Comparison of ENCODE assay signal across 9 mouse cellular contexts in genomic region chr2:45171520-45172173, GRCm38 (mm10). TPM values are rescaled to one million over a fixed set of nuclear protein-coding genes. Genes with fewer than 3 reads are reported as not detected.
A peak's percentile ranks its signal among the peaks of the same experiment; 100 is the strongest.
DNase-seq lines count a peak whose midpoint lies in the region; ATAC-seq and TF ChIP-seq lines count a peak whose summit lies in the region.
"Had no signal": no experiment of that assay in that cellular context is flagged by ENCODE, and none has a peak within 500 bp of the region (broad histone marks: within the 10 kb centered on the region; RNA-seq: fewer than 3 reads in every experiment).

No protein-coding gene starts in this region.

- no peak overlapping the region for H3K27ac ChIP-seq in heart, embryonic 16.5 days (ENCODE audit: low read length)
- H3K27ac ChIP-seq in liver, embryonic 14.5 days, result peak overlapping the region; percentile 65
- H3K27ac ChIP-seq in kidney, adult 2 months (ENCODE audit: insufficient read depth, low read depth, low read length), result no peak overlapping the region
- no peak overlapping the region for H3K27ac ChIP-seq in left cerebral cortex, adult 2 months
- no peak overlapping the region for H3K27ac ChIP-seq in forebrain, embryonic 14.5 days (ENCODE audit: low read depth, low read length)

- WGBS in heart, embryonic 16.5 days, result 26% methylated on average over 12 of the region's 12 CpGs
- WGBS in liver, embryonic 14.5 days (ENCODE audit: insufficient replicate concordance), result 5% methylated on average over 12 of the region's 12 CpGs
- WGBS in kidney, adult 2 months, result 72% methylated on average over 12 of the region's 12 CpGs
- 59% methylated on average over 12 of the region's 12 CpGs for WGBS in forebrain, embryonic 14.5 days

- no peak for TF ChIP-seq POLR2A in brain, embryonic 14.5 days (IDR thresholded peaks at IDR 0.05; ENCODE audit: borderline replicate concordance, extremely low read depth, insufficient read depth, insufficient read length, poor library complexity, severe bottlenecking)
- no peak for TF ChIP-seq POLR2A in kidney, adult 2 months (IDR thresholded peaks at IDR 0.05; ENCODE audit: low read depth, low read length)

- H3K27me3 ChIP-seq in heart, embryonic 16.5 days (ENCODE audit: control insufficient read depth, insufficient read depth, low read length), result no peaks in the 10 kb centered on the region
- H3K27me3 ChIP-seq in liver, embryonic 14.5 days (ENCODE audit: control insufficient read depth, insufficient read depth, low read length), result no peaks in the 10 kb centered on the region
- no peaks in the 10 kb centered on the region for H3K27me3 ChIP-seq in kidney, adult 2 months (replicated peaks; ENCODE audit: control insufficient read depth, insufficient read depth, low read length)
- no peaks in the 10 kb centered on the region for H3K27me3 ChIP-seq in forebrain, embryonic 14.5 days (replicated peaks; ENCODE audit: control insufficient read depth, insufficient read depth, low read length)

- peak; percentile 52 for ATAC-seq in heart, embryonic 16.5 days (replicated peaks; ENCODE audit: extremely low read depth, insufficient read depth, low FRiP score)
- ATAC-seq in liver, embryonic 14.5 days (ENCODE audit: insufficient read depth), result peak; percentile 93
- ATAC-seq in megakaryocyte-erythroid progenitor cell, adult 5-6 weeks (replicated peaks; ENCODE audit: low FRiP score, low TSS enrichment, poor library complexity, severe bottlenecking), result peak; percentile 91
- ATAC-seq in forebrain, embryonic 14.5 days, result no peak

- H3K9ac ChIP-seq in heart, embryonic 16.5 days (ENCODE audit: low read length), result no peak overlapping the region
- peak overlapping the region; percentile 27; the same call in 1 of the 2 replicates for H3K9ac ChIP-seq in liver, embryonic 14.5 days (replicated peaks)
- H3K9ac ChIP-seq in forebrain, embryonic 14.5 days (ENCODE audit: low read length), result no peak overlapping the region

- intact Hi-C loops in heart, postnatal 25 days (cut with DNase I), result no loop called here
- intact Hi-C loops in left cerebral cortex, adult 2 months (cut with DNase I), result no loop called here

- H3K36me3 ChIP-seq in heart, embryonic 16.5 days (ENCODE audit: control insufficient read depth, insufficient read depth), result no peaks in the 10 kb centered on the region
- no peaks in the 10 kb centered on the region for H3K36me3 ChIP-seq in liver, embryonic 14.5 days (replicated peaks; ENCODE audit: control insufficient read depth, insufficient read depth, low read depth)
- H3K36me3 ChIP-seq in kidney, adult 2 months (ENCODE audit: control insufficient read depth, insufficient read depth, low read length), result no peaks in the 10 kb centered on the region
- H3K36me3 ChIP-seq in forebrain, embryonic 14.5 days (ENCODE audit: control insufficient read depth, insufficient read depth, low read length), result no peaks in the 10 kb centered on the region

- peaks cover 3% of the 10 kb centered on the region; the same call in 1 of the 2 replicates for H3K4me1 ChIP-seq in heart, embryonic 16.5 days (ENCODE audit: control insufficient read depth, insufficient read depth, low read length)
- H3K4me1 ChIP-seq in liver, embryonic 14.5 days (replicated peaks; ENCODE audit: control insufficient read depth in 2 of 2, insufficient read depth in 2 of 2, low read length in 1 of 2), result peaks cover 24 to 25% of the 10 kb centered on the region in 2 experiments
- H3K4me1 ChIP-seq in kidney, adult 2 months (ENCODE audit: control insufficient read depth, insufficient read depth, low read length), result no peaks in the 10 kb centered on the region
- peaks cover 7% of the 10 kb centered on the region for H3K4me1 ChIP-seq in forebrain, embryonic 14.5 days (ENCODE audit: control insufficient read depth, insufficient read depth, low read length)

- H3K4me3 ChIP-seq in heart, embryonic 16.5 days (ENCODE audit: low read length), result no peak overlapping the region
- peak overlapping the region; percentile 11 to 20; a peak in 3 of 4 replicates for H3K4me3 ChIP-seq in liver, embryonic 14.5 days (ENCODE audit: insufficient read depth in 1 of 2, low read depth in 2 of 2, low read length in 2 of 2)
- H3K4me3 ChIP-seq in kidney, adult 2 months (ENCODE audit: insufficient read depth, low read depth, low read length), result no peak overlapping the region
- no peak overlapping the region for H3K4me3 ChIP-seq in left cerebral cortex, adult 2 months
- H3K4me3 ChIP-seq in forebrain, embryonic 14.5 days (ENCODE audit: low read depth, low read length), result no peak overlapping the region

- peaks cover 4% of the 10 kb centered on the region for H3K9me3 ChIP-seq in heart, embryonic 16.5 days (replicated peaks; ENCODE audit: control insufficient read depth, low read length)
- no peaks in the 10 kb centered on the region for H3K9me3 ChIP-seq in liver, embryonic 14.5 days (ENCODE audit: control insufficient read depth, low read length)
- no peaks in the 10 kb centered on the region; the same call in 1 of the 2 replicates for H3K9me3 ChIP-seq in forebrain, embryonic 14.5 days (replicated peaks; ENCODE audit: control insufficient read depth, low read length)

- TF ChIP-seq EP300 in liver, embryonic 14.5 days (IDR thresholded peaks at IDR 0.05; ENCODE audit: low read depth), result peak; percentile 83; the same call in 1 of the 2 replicates

- no peak for TF ChIP-seq CTCF in brain, embryonic 14.5 days (IDR thresholded peaks at IDR 0.05; ENCODE audit: borderline replicate concordance, extremely low read depth, insufficient read depth, insufficient read length)
- TF ChIP-seq CTCF in liver, embryonic 14.5 days (IDR thresholded peaks at IDR 0.05; ENCODE audit: low read depth), result no peak
- TF ChIP-seq CTCF in kidney, adult 2 months (conservative IDR thresholded peaks at IDR 0.05; ENCODE audit: insufficient read depth, insufficient read length, low read depth, low read length), result no peak
- no peak for TF ChIP-seq CTCF in left cerebral cortex, adult 2 months (IDR thresholded peaks at IDR 0.05)

- no peak for DNase-seq in heart, postnatal 25 days (ENCODE audit: low spot score)
- DNase-seq in brain, embryonic 14.5 days (ENCODE audit: low read depth), result peak; percentile 40
- peak; percentile 47 to 55 (median 47) for DNase-seq in liver, embryonic 14.5 days (ENCODE audit: low read depth in 3 of 3, low spot score in 3 of 3)
- DNase-seq in kidney, adult 2 months, result no peak
- no peak for DNase-seq in left cerebral cortex, adult 2 months (ENCODE audit: extremely low spot score in 1 of 2, low spot score in 2 of 2)
- DNase-seq in forebrain, embryonic 14.5 days (ENCODE audit: low spot score), result no peak
- DNase-seq: cerebellum, adult 9-10 months had no signal

- H3K4me2 ChIP-seq in heart, embryonic 16.5 days (ENCODE audit: low read depth, low read length), result peak overlapping the region; percentile 13; the same call in 1 of the 2 replicates
- peak overlapping the region; percentile 63 for H3K4me2 ChIP-seq in liver, embryonic 14.5 days (ENCODE audit: low read depth)
- no peak overlapping the region for H3K4me2 ChIP-seq in forebrain, embryonic 14.5 days (ENCODE audit: low read length)

RNA-seq across cellular contexts. Expression of gene Zeb2, which starts 54.5 kb away (rescaled TPM):
- polyA plus RNA-seq in heart, embryonic 16.5 days (2015; fragmentation: Nextera tagmentation; extraction: Ambion mirVana), result 19.9 and 25.2 TPM in 2 replicates
- 10 to 100 TPM; 57.4 to 60.3 TPM for total RNA-seq in heart, postnatal 25 days (2021)
- 33.3 and 46.5 TPM in 2 replicates for polyA plus RNA-seq in brain, embryonic 14.5 days (2012; rRNA removed)
- 3.9 and 5.7 TPM in 2 replicates for polyA plus RNA-seq in liver, embryonic 14.5 days (2012; rRNA removed)
- 9.9 and 11.4 TPM in 2 replicates for polyA plus RNA-seq in liver, embryonic 14.5 days (2014; fragmentation: Nextera tagmentation; extraction: Ambion mirVana)
- 118 and 125 TPM in 2 replicates for total RNA-seq in megakaryocyte-erythroid progenitor cell, adult 5-6 weeks (2014; fragmentation: Nextera tagmentation)
- 113 and 119 TPM in 2 replicates for total RNA-seq in megakaryocyte-erythroid progenitor cell, adult 5-6 weeks (2017)
- polyA plus RNA-seq in kidney, adult 2 months (2012; rRNA removed), result 22.7 and 25.6 TPM in 2 replicates
- 100 to 1,000 TPM; 156 to 181 TPM for total RNA-seq in left cerebral cortex, adult 2 months (2021)
- 70.6 and 87.0 TPM in 2 replicates for polyA plus RNA-seq in forebrain, embryonic 14.5 days (2014; fragmentation: Nextera tagmentation; extraction: Ambion mirVana)

Comparison
In these comparisons a context has a peak if more than half of its experiments do, and no peak if none do; other contexts are left out.
1. H3K4me3 ChIP-seq: peak in liver, embryonic 14.5 days (2 of 2); none in heart, embryonic 16.5 days (single experiment), kidney, adult 2 months (single experiment), left cerebral cortex, adult 2 months (single experiment) and forebrain, embryonic 14.5 days (single experiment).
2. DNase-seq: peak in brain, embryonic 14.5 days (single experiment) and liver, embryonic 14.5 days (3 of 3); none in heart, postnatal 25 days (single experiment), kidney, adult 2 months (single experiment), left cerebral cortex, adult 2 months (0 of 2) and forebrain, embryonic 14.5 days (single experiment).